Mouse (Mus musculus) lung, postnatal 4 days (tissue): ENCODE measurements around the gene 4931406P16Rik.
"Not testable (repeated sequence)": the region's sequence is repeated elsewhere in the genome, so short reads cannot be mapped to it uniquely, and the experiment has no call there.

Experiments
- DNase-seq, 2 experiments: peaks; one replicate each; pipeline ENCODE4 v3.0.0; 2021

4931406P16Rik gene

DNA sequence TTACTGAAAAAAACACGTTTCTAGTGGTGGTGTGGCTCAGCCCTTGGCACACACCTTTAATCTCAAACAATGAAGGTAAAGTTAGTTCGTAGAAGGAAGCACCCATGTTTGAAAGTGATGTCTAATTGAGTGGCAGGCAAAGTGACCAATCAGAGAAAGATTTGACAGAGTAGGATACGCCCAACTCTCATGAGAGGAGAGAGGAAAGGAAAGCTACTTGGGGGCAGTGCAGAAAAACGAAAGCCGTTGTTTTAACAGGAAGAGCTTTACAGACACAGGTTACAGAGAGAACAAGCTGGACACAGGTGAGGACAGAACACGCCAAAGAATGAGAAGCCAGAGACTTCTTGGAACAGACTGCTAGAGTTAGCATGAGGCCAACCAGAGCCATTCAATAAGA, 107.0 kb downstream of the 4931406P16Rik start:
- no peak for DNase-seq

DNA sequence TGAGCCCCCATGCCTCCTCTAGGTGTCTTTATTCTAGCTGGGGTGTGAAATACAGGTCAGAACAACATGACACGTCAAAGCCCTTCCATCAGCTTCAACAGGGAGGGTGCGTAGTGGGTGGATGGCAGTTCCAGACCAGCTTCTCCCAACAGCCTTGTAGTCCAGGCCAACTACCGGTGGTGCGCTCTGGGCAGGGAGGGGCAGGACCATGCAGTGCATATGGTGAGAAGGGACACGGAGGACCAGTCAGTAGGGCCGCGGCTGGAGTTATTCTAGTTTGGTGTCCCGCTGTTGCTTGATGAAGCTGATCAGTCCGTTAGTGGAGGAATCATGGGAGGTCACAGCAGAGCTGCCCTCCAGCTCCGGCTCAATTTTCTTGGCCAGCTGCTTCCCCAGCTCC, 111.2 kb downstream of the 4931406P16Rik start:
- not testable (repeated sequence) for DNase-seq

DNA sequence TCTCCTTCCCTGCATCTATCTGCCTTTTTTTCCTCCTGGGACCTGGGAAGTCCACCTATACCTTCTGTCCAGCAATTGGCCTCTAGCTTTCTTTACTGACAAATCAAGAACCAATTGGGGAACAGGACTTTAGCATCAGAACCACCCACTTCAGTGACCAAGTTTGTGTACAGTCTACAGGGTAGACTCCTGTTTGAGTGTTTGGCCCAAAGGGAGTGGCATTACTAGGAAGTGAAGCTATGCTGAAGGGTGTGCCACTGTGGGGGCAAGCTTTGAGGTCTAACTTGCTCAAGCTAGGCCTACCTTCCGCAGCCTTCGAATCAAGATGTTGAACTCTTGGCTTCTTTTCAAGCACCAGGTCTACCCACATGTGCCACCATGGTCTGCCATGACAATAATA, 112.5 kb downstream of the 4931406P16Rik start:
- DNase-seq: no peak

DNA sequence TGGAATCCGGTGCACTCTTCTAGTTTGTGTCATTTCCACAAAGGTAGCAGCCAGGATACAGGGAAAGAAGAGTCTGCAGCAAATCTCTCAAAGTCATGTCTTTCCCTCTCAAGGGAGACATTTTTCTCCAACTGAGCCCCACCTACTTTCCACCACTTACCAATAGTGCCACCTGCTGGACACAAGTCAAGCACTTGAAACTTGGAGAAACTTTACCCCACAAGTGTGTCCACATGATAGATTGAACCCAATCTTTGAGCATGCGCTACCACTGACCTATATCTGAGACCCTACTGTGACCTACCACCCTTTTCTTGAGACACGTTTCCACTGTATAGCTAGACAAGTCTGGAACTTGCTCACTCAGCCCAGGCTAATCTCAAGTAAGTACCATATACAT, 115.0 kb downstream of the 4931406P16Rik start:
- DNase-seq: peak in 1 of 2 experiments; percentile 54

DNA sequence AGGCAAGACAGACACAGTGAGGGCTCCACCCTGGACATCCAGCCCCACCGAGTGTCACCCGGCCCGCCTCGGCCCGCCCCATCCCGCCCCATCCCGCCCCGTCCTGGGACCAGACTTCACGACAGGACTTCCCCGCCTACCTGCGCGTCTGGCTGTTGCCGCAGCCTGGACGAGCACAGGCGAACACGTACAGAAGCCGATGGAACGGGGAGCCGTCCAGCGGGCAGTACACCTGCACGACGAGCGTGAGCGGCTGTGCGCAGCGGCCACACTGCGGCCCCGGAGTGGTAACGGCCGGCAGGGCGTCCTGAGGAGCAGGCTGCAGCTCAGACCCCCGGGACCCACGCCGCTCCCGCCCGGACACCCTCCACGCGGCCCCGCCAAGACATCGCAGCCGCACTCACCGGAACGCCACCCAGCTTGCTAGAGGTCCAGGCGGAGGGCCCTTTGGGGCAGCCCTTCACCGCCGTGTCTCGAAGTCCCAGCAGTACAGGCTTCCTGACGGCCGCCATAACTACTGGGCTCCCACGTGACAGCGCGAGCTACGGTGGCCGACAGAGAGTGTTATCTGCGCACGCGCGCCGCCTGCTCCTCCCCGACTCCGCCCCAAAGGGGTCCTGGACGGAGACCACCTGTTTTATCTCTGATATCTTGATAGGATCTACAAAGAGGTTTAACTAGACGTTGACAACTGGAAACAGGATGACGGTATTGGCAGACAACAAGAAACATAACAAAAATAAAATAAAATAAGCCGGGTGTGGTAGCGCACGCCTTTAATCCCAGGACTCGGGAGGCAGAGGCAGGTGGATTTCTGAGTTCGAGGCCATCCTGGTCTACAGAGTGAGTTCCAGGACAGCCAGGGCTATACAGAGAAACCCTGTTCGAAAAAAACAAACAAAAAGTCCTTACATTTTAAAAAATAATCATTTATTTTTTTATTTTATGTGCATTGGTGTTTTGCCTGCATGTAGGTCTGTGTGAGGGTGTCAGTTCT, 116.9 kb downstream of the 4931406P16Rik start, which contains the start of gene Pdcd2l:
TSS of gene Pdcd2l (minus strand) at position 530 of the 997 bp plus-strand sequence.
- DNase-seq: peak; percentile 94

DNA sequence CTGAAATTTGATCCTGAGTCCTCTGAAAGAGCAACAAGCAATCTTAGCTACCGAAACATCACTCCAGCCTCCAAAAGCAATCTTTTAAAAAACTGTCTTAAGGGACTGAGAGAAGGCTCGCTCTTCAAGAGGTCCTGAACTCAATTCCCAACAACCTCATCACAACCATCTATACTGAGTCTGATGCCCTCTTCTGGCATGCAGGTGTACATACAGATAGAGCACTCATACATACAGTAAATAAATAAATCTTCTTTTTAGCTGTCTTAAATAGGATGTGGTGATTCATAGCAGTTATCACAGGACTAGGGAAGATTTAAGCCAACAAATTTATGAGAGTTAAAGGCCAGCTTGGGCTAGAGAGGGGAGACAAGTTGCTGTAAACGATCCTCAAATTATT, 117.7 kb downstream of the 4931406P16Rik start:
- DNase-seq: no peak

DNA sequence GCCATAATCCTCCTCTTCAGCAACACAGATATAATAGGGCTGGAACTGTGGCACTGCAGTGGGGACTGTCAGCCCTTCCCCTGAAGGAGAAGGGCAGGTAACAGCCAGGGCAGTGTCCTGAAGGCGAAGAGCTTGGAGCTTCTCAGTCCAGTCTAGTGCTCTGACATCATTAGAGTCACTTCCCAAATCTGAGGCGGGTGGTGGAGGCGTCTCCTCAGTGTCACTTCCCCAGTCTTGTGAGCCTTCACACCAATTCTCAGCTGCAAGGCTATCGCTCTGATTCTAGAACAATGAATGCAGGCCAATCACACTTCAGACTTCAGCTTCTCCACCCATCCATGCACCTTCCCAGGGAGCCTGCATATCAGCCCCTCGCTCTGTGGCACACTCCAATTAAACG, 120.5 kb downstream of the 4931406P16Rik start:
- DNase-seq: no peak

DNA sequence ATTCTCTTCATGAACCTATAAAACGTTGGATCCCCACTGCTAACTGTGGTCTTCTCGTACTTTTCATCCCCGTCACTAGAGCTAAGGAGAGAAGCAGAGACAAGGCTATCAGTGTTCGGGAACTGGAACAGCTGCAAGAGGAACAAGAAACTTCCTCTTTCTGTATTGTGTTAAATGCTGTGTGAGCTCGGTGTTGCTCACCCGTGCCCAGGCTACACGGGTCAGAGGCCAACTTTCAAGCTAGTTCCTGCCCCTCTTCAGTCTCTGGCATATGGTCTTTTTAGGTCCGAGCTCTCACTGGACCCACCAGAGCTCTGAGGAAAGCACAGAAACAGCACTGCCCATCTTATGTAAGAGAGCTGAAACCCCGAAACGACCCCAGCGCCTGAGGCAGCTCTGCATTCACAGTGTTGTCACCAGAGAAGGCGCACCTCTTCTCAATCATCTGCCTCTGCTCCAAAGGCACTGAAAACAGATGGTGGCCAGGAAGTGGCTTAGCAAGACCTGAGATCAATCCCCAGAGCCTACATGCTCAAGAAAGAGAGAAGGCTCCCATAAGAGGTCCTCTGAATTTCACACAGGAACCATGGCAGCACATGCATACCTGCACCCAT, 123.9 kb downstream of the 4931406P16Rik start:
- DNase-seq: peak in 1 of 2 experiments; percentile 18
